ENCODE assay signal across 8 mouse cellular contexts in the genomic region with DNA sequence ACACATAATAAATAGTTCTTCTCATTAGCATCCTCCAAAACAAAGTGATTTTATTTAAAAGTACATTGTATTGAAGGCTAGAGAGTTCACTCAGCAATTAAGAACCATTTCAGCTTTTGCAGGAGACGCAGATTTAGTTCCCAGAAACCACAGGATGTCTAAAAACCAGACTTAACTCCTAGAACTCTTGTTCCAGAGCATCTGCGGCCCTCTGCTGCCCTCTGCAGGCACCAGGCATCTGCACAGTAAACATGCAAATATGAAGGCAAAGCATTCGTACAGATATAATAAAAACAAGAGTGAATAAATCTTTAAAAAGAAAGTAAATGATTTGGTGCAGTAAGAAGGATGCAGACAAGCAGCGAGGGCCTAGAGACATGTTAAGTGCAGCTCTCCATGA. TPM values are rescaled to one million over a fixed set of nuclear protein-coding genes. Genes with fewer than 3 reads are reported as not detected.
A peak's percentile ranks its signal among the peaks of the same experiment; 100 is the strongest.
DNase-seq lines count a peak whose midpoint lies in the region; ATAC-seq and TF ChIP-seq lines count a peak whose summit lies in the region.
"Had no signal": no experiment of that assay in that cellular context is flagged by ENCODE, and none has a peak within 500 bp of the region (broad histone marks: within the 10 kb centered on the region; RNA-seq: fewer than 3 reads in every experiment).

No protein-coding gene starts in this region.

- no peaks in the 10 kb centered on the region for H3K27me3 ChIP-seq in kidney, adult 2 months (replicated peaks; ENCODE audit: control insufficient read depth, insufficient read depth, low read length)
- no peaks in the 10 kb centered on the region for H3K27me3 ChIP-seq in kidney, embryonic 15.5 days
- no peaks in the 10 kb centered on the region for H3K27me3 ChIP-seq in Patski
- H3K27me3 ChIP-seq: hindbrain, embryonic 15.5 days had no signal

- H3K4me1 ChIP-seq in kidney, adult 2 months (ENCODE audit: control insufficient read depth, insufficient read depth, low read length) = no peaks in the 10 kb centered on the region
- no peaks in the 10 kb centered on the region for H3K4me1 ChIP-seq in kidney, embryonic 15.5 days
- H3K4me1 ChIP-seq: hindbrain, embryonic 15.5 days had no signal

- in situ Hi-C loops in Patski (cut with MboI; ENCODE audit: low pct_unique_long_range_greater_than_20kb) = no loop called here

- 48% methylated on average over 4 of the region's 4 CpGs for WGBS in kidney, adult 2 months
- 52% methylated on average over 4 of the region's 4 CpGs for WGBS in kidney, embryonic 15.5 days

- no peaks in the 10 kb centered on the region for H3K36me3 ChIP-seq in kidney, adult 2 months (ENCODE audit: control insufficient read depth, insufficient read depth, low read length)
- no peaks in the 10 kb centered on the region for H3K36me3 ChIP-seq in kidney, embryonic 15.5 days
- H3K36me3 ChIP-seq: hindbrain, embryonic 15.5 days had no signal

- no peak overlapping the region for H3K4me2 ChIP-seq in kidney, embryonic 15.5 days
- H3K4me2 ChIP-seq: hindbrain, embryonic 15.5 days had no signal

- peak; percentile 52 for DNase-seq in kidney, adult 2 months
- DNase-seq in Patski (ENCODE audit: low read depth, low spot score) = peak; percentile 1
- peak; percentile 35 to 56 for DNase-seq in cerebellum, postnatal 4 days (ENCODE audit: low spot score in 2 of 2)
- peak; percentile 85 for DNase-seq in kidney, postnatal 10 days
- peak; percentile 12 to 14 for DNase-seq in lung, adult 18-20 months
- DNase-seq in telencephalon, adult 2 months (ENCODE audit: low read depth, low spot score) = peak; percentile 5

- POLR2A ChIA-PET in Patski (lab: Charles Lee) = no interaction called here

- no peak overlapping the region for H3K4me3 ChIP-seq in kidney, adult 2 months (ENCODE audit: insufficient read depth, low read depth, low read length)
- no peak overlapping the region for H3K4me3 ChIP-seq in kidney, embryonic 15.5 days (replicated peaks)
- H3K4me3 ChIP-seq: hindbrain, embryonic 15.5 days had no signal

- ATAC-seq in kidney, embryonic 15.5 days (replicated peaks; ENCODE audit: low FRiP score) = no peak
- ATAC-seq in Patski = no peak

- H3K27ac ChIP-seq in kidney, adult 2 months (ENCODE audit: insufficient read depth, low read depth, low read length) = no peak overlapping the region
- no peak overlapping the region for H3K27ac ChIP-seq in kidney, embryonic 15.5 days
- H3K27ac ChIP-seq: hindbrain, embryonic 15.5 days had no signal

- CTCF ChIA-PET in Patski (lab: Charles Lee) = interaction anchor here (0.6 to 2.0 kb wide), 5 partner anchors 8 to 45 kb away, joined by 3 to 6 read pairs (median 3); no protein-coding TSS in a partner anchor

- H3K9ac ChIP-seq in kidney, embryonic 15.5 days = no peak overlapping the region
- H3K9ac ChIP-seq: hindbrain, embryonic 15.5 days had no signal

- no peaks in the 10 kb centered on the region for H3K9me3 ChIP-seq in kidney, embryonic 15.5 days (replicated peaks)
- H3K9me3 ChIP-seq: hindbrain, embryonic 15.5 days had no signal

- TF ChIP-seq CTCF in kidney, adult 2 months (conservative IDR thresholded peaks at IDR 0.05; ENCODE audit: insufficient read depth, insufficient read length, low read depth, low read length) = peak; percentile 76
- TF ChIP-seq CTCF in Patski (IDR thresholded peaks at IDR 0.05) = peak; percentile 94

- no peak for TF ChIP-seq POLR2A in kidney, adult 2 months (IDR thresholded peaks at IDR 0.05; ENCODE audit: low read depth, low read length)

RNA-seq across cellular contexts. Expression of gene Tmprss11b, which starts 8.5 kb away (rescaled TPM):
- polyA plus RNA-seq in kidney, adult 2 months (2012; rRNA removed) = not detected in 2 replicates
- not detected in 2 replicates for polyA plus RNA-seq in kidney, embryonic 15.5 days (2015; fragmentation: Nextera tagmentation; extraction: Ambion mirVana)
- not detected for polyA plus RNA-seq in Patski (2021)
- polyA plus RNA-seq: hindbrain, embryonic 15.5 days had no signal

RNA-seq across cellular contexts. Expression of gene Tmprss11f, which starts 52.4 kb away (rescaled TPM):
- polyA plus RNA-seq in kidney, adult 2 months (2012; rRNA removed) = not detected in 2 replicates
- not detected in 2 replicates for polyA plus RNA-seq in kidney, embryonic 15.5 days (2015; fragmentation: Nextera tagmentation; extraction: Ambion mirVana)
- polyA plus RNA-seq in Patski (2021) = not detected
- polyA plus RNA-seq: hindbrain, embryonic 15.5 days had no signal

Comparison
In these comparisons a context has a peak if more than half of its experiments do, and no peak if none do; other contexts are left out.
1. DNase-seq: peak in every context shown above with its lines; median percentile 85 in kidney, postnatal 10 days; 52 in kidney, adult 2 months; 46 in cerebellum, postnatal 4 days; 13 in lung, adult 18-20 months; 5 in telencephalon, adult 2 months; 1 in Patski.